Mouse (Mus musculus) C2C12 (cell line): ENCODE results near the gene Cep89.

Experiments
- CEBPB ChIP-seq: IDR thresholded peaks from one replicate; pipeline ENCODE4 v1.6.1; 2011; ENCODE audit warnings: low read depth, mild to moderate bottlenecking, control low read depth, moderate library complexity
- CTCF ChIP-seq: IDR thresholded peaks from one replicate; pipeline ENCODE4 v1.5.1; 2011; ENCODE audit not compliant: control insufficient read depth, insufficient read depth, insufficient read length

GRCm38 (mm10) chr7:35373146-35373989 is 23.5 kb upstream of the Cep89 start:
- TF ChIP-seq CTCF: no peak
- no peak for TF ChIP-seq CEBPB
